Mouse (Mus musculus) hindbrain, embryonic 10.5 days (tissue): Measurements from ENCODE around the gene Lims1. TPM values are rescaled to one million over a fixed set of nuclear protein-coding genes. Genes with fewer than 3 reads are reported as not detected.

ENCODE experiments used
- DNase-seq: peaks from one replicate; pipeline ENCODE4 v3.0.0-alpha.2; 2017; ENCODE audit warnings: low spot score
- H3K27ac ChIP-seq: fragments of 300-500 bp; sonication (generic); 2 replicates; pipeline ENCODE4 v1.5.1; 2016; ENCODE audit warnings: mild to moderate bottlenecking, moderate library complexity
- H3K27me3 ChIP-seq: fragments of 300-500 bp; sonication (generic); 2 replicates; pipeline ENCODE4 v1.6.1; 2016; ENCODE audit warnings: mild to moderate bottlenecking; ENCODE audit not compliant: poor library complexity, insufficient read depth, severe bottlenecking
- H3K36me3 ChIP-seq: fragments of 300-500 bp; sonication (generic); 2 replicates; pipeline ENCODE4 v1.6.1; 2016; ENCODE audit warnings: mild to moderate bottlenecking, moderate library complexity
- H3K4me1 ChIP-seq: fragments of 300-500 bp; sonication (generic); replicated peaks from 2 replicates; pipeline ENCODE4 v1.6.1; 2016; ENCODE audit warnings: mild to moderate bottlenecking
- H3K4me3 ChIP-seq: fragments of 300-500 bp; sonication (generic); 2 replicates; pipeline ENCODE4 v1.5.1; 2016; ENCODE audit warnings: mild to moderate bottlenecking, moderate library complexity
- H3K9me3 ChIP-seq: fragments of 300-500 bp; sonication (generic); 2 replicates; pipeline ENCODE4 v1.6.1; 2016; ENCODE audit warnings: mild to moderate bottlenecking, moderate library complexity
- WGBS: fragments of 180-500 bp; shearing (Covaris S2); methylation state at CpG from one replicate; pipeline ENCODE4 v1.1.7; 2016; 5-methylcytosine and 5-hydroxymethylcytosine counted together
- polyA plus RNA-seq: library from polyadenylated mRNA; unstranded; fragments of >200 nt; fragmentation: Nextera tagmentation; extraction: Ambion mirVana; gene quantifications from 2 replicates; pipeline ENCODE4 v1.2.1, GENCODE M21; 2016

Lims1 gene
- polyA plus RNA-seq, 1 experiment from 2014 or later = 89.4 TPM

GRCm38 (mm10) chr10:58377592-58378197, 54.4 kb downstream of the Lims1 start:
- Histone ChIP-seq H3K4me1 (peaks cover 5% of the 10 kb centered on the region), H3K9me3 (no peaks in the 10 kb centered on the region)
- WGBS = 48% methylated on average over 4 of the region's 4 CpGs

GRCm38 (mm10) chr10:58378380-58378779, 55.1 kb downstream of the Lims1 start:
- Histone ChIP-seq H3K4me3 (no peak overlapping the region), H3K27me3 (no peaks in the 10 kb centered on the region), H3K9me3 (no peaks in the 10 kb centered on the region), H3K27ac (no peak overlapping the region), H3K4me1 (peaks cover 11% of the 10 kb centered on the region), H3K36me3 (no peaks in the 10 kb centered on the region)
- WGBS = 78% methylated on average over 1 of the region's 1 CpGs
- no peak for DNase-seq

More at GRCm38 (mm10) chr10:58377592-58378197, 54.4 kb downstream of the Lims1 start:
- no peaks in the 10 kb centered on the region for H3K27me3 ChIP-seq
- H3K36me3 ChIP-seq = no peaks in the 10 kb centered on the region
- H3K4me3 ChIP-seq = no peak overlapping the region
- peak; percentile 44 for DNase-seq
- no peak overlapping the region for H3K27ac ChIP-seq

DNA sequence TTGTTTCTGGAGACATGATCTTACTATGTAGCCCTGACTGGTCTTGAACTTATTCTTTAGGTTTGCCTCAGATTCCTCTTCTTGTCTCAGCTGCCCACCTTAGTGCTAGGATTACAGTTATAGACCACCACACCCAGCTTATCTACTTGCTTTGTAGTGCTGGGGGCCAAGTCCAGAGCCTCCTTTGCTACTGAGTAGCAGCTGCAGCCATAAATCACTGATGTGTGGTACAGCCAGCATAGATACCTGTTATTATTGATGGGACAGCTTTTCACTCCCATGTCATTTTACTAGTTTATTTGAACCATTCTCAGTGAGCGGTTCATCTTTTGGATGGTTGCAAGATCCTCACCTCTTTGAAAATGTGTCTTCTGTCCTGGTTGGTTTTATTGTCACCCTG, 56.4 kb downstream of the Lims1 start:
- Histone ChIP-seq H3K36me3 (no peaks in the 10 kb centered on the region), H3K27ac (no peak overlapping the region), H3K27me3 (no peaks in the 10 kb centered on the region), H3K4me1 (peaks cover 17% of the 10 kb centered on the region), H3K9me3 (no peaks in the 10 kb centered on the region), H3K4me3 (no peak overlapping the region)
- DNase-seq = no peak
- WGBS = 100% methylated on average over 1 of the region's 1 CpGs

DNA sequence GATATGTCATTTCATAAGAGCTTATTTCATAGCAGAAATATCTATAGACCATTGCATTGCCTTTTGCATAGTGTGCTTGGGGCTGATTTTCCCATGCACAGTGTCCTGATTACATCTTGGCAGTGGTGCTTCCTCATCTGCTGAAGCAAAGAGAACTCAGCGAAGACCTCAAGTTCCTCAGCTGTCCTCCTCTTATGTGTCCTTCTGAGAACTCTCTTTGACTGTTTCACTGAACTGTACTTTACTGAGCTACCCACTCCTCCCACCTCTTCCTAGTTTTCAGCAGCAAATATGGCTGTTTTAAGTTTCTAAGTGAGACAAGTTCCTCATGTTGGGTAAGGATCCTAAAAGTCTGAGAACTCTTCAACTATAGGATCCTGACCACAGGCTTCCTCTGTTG, 58.6 kb downstream of the Lims1 start:
- WGBS = 96% methylated on average over 1 of the region's 1 CpGs

DNA sequence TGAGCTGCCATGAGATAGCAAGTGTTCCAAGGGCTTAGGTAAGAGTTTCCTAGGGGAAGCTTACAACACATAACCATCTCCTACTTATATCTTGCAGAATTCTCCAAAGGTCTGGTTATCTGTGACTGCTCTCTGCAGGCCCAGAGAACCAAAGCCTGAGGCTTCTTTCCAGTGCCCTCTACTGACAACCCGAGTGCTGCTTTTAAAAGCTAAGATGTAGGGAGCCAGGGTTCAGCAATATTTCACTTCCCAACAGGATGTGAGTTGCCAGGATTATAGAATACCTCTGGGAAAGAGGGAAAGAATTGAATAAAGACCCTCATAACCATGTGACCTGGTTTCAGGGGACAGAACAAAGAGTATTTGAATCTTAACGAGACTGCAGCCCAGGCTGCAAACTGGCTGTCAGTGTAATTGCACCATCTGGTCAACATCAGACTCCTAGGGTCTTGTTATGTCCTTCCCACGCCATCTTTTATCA, 59.4 kb downstream of the Lims1 start:
- H3K4me1 ChIP-seq = peaks cover 17% of the 10 kb centered on the region
- H3K27ac ChIP-seq = peak overlapping the region; percentile 77
- H3K9me3 ChIP-seq = no peaks in the 10 kb centered on the region
- 35% methylated on average over 3 of the region's 3 CpGs for WGBS
- no peak overlapping the region for H3K4me3 ChIP-seq
- no peaks in the 10 kb centered on the region for H3K36me3 ChIP-seq
- DNase-seq = peak; percentile 12
- no peaks in the 10 kb centered on the region for H3K27me3 ChIP-seq

More for the DNA sequence above, 58.6 kb downstream of the Lims1 start:
- H3K27ac ChIP-seq = no peak overlapping the region
- no peak overlapping the region for H3K4me3 ChIP-seq
- no peaks in the 10 kb centered on the region for H3K36me3 ChIP-seq
- no peaks in the 10 kb centered on the region for H3K9me3 ChIP-seq
- peaks cover 17% of the 10 kb centered on the region for H3K4me1 ChIP-seq
- no peaks in the 10 kb centered on the region for H3K27me3 ChIP-seq
- no peak for DNase-seq

- no peaks in the 10 kb centered on the region for H3K36me3 ChIP-seq
- peak overlapping the region; percentile 77 for H3K27ac ChIP-seq
- 70% methylated on average over 3 of the region's 3 CpGs for WGBS
- no peaks in the 10 kb centered on the region for H3K27me3 ChIP-seq
- no peak for DNase-seq
- H3K4me1 ChIP-seq = peaks cover 17% of the 10 kb centered on the region
- no peaks in the 10 kb centered on the region for H3K9me3 ChIP-seq
- H3K4me3 ChIP-seq = no peak overlapping the region
Measured at GRCm38 (mm10) chr10:58383282-58383681, 60.0 kb downstream of the Lims1 start.

GRCm38 (mm10) chr10:58383761-58384160, 60.5 kb downstream of the Lims1 start:
- 85% methylated on average over 2 of the region's 2 CpGs for WGBS
- Histone ChIP-seq H3K4me3 (no peak overlapping the region), H3K4me1 (peaks cover 17% of the 10 kb centered on the region), H3K27me3 (no peaks in the 10 kb centered on the region), H3K9me3 (no peaks in the 10 kb centered on the region), H3K36me3 (no peaks in the 10 kb centered on the region), H3K27ac (no peak overlapping the region; the same call in 1 of the 2 replicates)
- no peak for DNase-seq

GRCm38 (mm10) chr10:58385629-58386028, 62.4 kb downstream of the Lims1 start:
- Histone ChIP-seq H3K4me1 (peaks cover 17% of the 10 kb centered on the region), H3K36me3 (no peaks in the 10 kb centered on the region), H3K4me3 (no peak overlapping the region), H3K27ac (no peak overlapping the region), H3K27me3 (no peaks in the 10 kb centered on the region), H3K9me3 (no peaks in the 10 kb centered on the region)
- 86% methylated on average over 5 of the region's 5 CpGs for WGBS
- no peak for DNase-seq

DNA sequence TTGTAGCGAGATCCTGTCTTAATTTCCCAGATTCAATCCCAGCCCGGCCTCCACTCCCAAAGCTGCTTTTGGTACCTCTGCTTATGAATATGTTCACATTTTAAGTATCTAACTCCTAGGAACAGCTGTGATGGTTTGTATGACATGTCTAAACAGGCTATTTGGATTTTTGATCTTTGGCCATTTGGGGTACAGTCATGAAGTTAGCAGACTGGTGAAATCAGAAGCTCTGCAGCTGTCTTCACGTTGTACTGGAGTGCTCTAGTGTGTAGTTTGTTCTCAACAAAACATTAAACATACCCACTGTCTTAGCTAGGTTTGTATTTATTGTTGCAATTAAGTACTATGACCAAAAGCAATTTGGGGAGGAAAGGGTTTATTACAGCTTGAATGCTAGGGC, 63.7 kb downstream of the Lims1 start:
- WGBS = 93% methylated on average over 3 of the region's 3 CpGs
- Histone ChIP-seq H3K27ac (no peak overlapping the region), H3K4me1 (peaks cover 17% of the 10 kb centered on the region), H3K9me3 (no peaks in the 10 kb centered on the region), H3K36me3 (no peaks in the 10 kb centered on the region), H3K4me3 (no peak overlapping the region), H3K27me3 (no peaks in the 10 kb centered on the region)
- no peak for DNase-seq

GRCm38 (mm10) chr10:58388648-58389047, 65.4 kb downstream of the Lims1 start:
- no peaks in the 10 kb centered on the region for H3K36me3 ChIP-seq
- WGBS = 87% methylated on average over 3 of the region's 3 CpGs
- no peak overlapping the region for H3K27ac ChIP-seq
- no peak for DNase-seq
- H3K4me3 ChIP-seq = no peak overlapping the region
- peaks cover 3% of the 10 kb centered on the region for H3K4me1 ChIP-seq
- H3K27me3 ChIP-seq = no peaks in the 10 kb centered on the region
- no peaks in the 10 kb centered on the region for H3K9me3 ChIP-seq

DNA sequence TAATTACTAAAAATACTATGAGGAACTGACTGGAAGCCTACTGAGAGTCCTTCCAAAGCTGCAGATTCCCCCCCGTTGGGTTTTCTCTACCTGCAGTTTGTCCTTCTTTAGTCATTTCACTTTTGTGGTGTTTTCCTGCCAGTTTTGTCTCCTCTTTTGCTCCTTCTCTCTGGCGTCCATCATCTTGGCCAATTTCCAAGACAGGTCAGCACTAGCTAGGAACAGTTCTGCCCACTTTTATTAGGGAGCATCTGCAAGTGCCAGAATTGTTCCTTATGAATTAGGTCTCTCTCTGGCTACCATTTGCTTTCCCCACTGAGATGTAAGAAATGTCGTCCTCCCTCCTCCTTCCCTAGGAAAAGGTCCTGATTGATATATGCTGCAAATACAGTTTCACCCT, 65.9 kb downstream of the Lims1 start:
- H3K9me3 ChIP-seq = no peaks in the 10 kb centered on the region
- peaks cover 3% of the 10 kb centered on the region; the same call in 1 of the 2 replicates for H3K4me1 ChIP-seq
- no peaks in the 10 kb centered on the region for H3K36me3 ChIP-seq
- no peaks in the 10 kb centered on the region for H3K27me3 ChIP-seq
- H3K4me3 ChIP-seq = no peak overlapping the region
- WGBS = 88% methylated on average over 3 of the region's 3 CpGs
- no peak overlapping the region for H3K27ac ChIP-seq
- DNase-seq = no peak

- H3K4me1 ChIP-seq = peaks cover 6% of the 10 kb centered on the region; the same call in 1 of the 2 replicates
- no peak for DNase-seq
Measured at GRCm38 (mm10) chr10:58392435-58392834, 69.2 kb downstream of the Lims1 start.

GRCm38 (mm10) chr10:58393026-58394014, 70.1 kb downstream of the Lims1 start:
- Histone ChIP-seq H3K9me3 (no peaks in the 10 kb centered on the region), H3K4me1 (peaks cover 6% of the 10 kb centered on the region; the same call in 1 of the 2 replicates), H3K27ac (no peak overlapping the region), H3K27me3 (no peaks in the 10 kb centered on the region), H3K36me3 (no peaks in the 10 kb centered on the region), H3K4me3 (no peak overlapping the region)
- 93% methylated on average over 7 of the region's 7 CpGs for WGBS
- DNase-seq = no peak

More at GRCm38 (mm10) chr10:58392435-58392834, 69.2 kb downstream of the Lims1 start:
- H3K27ac ChIP-seq = no peak overlapping the region
- no peaks in the 10 kb centered on the region for H3K27me3 ChIP-seq
- H3K36me3 ChIP-seq = no peaks in the 10 kb centered on the region
- WGBS = 90% methylated on average over 4 of the region's 4 CpGs
- no peak overlapping the region for H3K4me3 ChIP-seq
- no peaks in the 10 kb centered on the region for H3K9me3 ChIP-seq
